Mouse (Mus musculus): ENCODE data around the gene Ptp4a2. TPM values are rescaled to one million over a fixed set of nuclear protein-coding genes. Genes with fewer than 3 reads are reported as not detected.

Gene Ptp4a2
- total and polyA plus RNA-seq, 3 experiments = 118 to 619 (median 119) TPM

GRCm38 (mm10) chr4:129771314-129771671 lies 39.7 kb upstream of the Ptp4a2 start:
- H3K27ac ChIP-seq (ENCODE audit: control insufficient read depth, low read depth, low read length) = no peak overlapping the region
- H3K4me1 ChIP-seq (ENCODE audit: control insufficient read depth in 1 of 2, insufficient read depth in 2 of 2, low read length in 2 of 2) = no peaks in the 10 kb centered on the region; a peak in 1 of 4 replicates
- no peaks in the 10 kb centered on the region for H3K79me2 ChIP-seq (ENCODE audit: control insufficient read depth, insufficient read depth, low read length, poor library complexity)
- no peaks in the 10 kb centered on the region for H3K36me3 ChIP-seq (ENCODE audit: control insufficient read depth in 1 of 2, insufficient read depth in 2 of 2, low read length in 2 of 2)
- H3K9me3 ChIP-seq (replicated peaks; ENCODE audit: insufficient read depth, low read length) = no peaks in the 10 kb centered on the region
- no peaks in the 10 kb centered on the region for H3K27me3 ChIP-seq (ENCODE audit: control insufficient read depth in 1 of 2, insufficient read depth in 2 of 2, low read length in 2 of 2)
- TF ChIP-seq MAX (IDR thresholded peaks at IDR 0.05; ENCODE audit: low read length) = no peak
- no peak for TF ChIP-seq CHD2 (IDR thresholded peaks at IDR 0.05; ENCODE audit: low read length)
- TF ChIP-seq MYC (IDR thresholded peaks at IDR 0.05; ENCODE audit: low read depth, low read length) = no peak
- TF ChIP-seq MAZ (IDR thresholded peaks at IDR 0.05; ENCODE audit: low read depth, low read length) = no peak
- TF ChIP-seq RCOR1 (IDR thresholded peaks at IDR 0.05; ENCODE audit: low read depth, low read length) = no peak
- TF ChIP-seq MAFK (IDR thresholded peaks at IDR 0.05; ENCODE audit: borderline replicate concordance, low read depth, low read length) = no peak
- TF ChIP-seq USF2 (IDR thresholded peaks at IDR 0.05; ENCODE audit: borderline replicate concordance in 1 of 2, insufficient read depth in 1 of 2, low read depth in 1 of 2, low read length in 2 of 2) = no peak
- TF ChIP-seq NRF1 (IDR thresholded peaks at IDR 0.05; ENCODE audit: insufficient read depth, low read depth, low read length, poor library complexity, severe bottlenecking) = no peak
- no peak for TF ChIP-seq USF1 (IDR thresholded peaks at IDR 0.05; ENCODE audit: low read depth, low read length)
- TF ChIP-seq TAL1 (IDR thresholded peaks at IDR 0.05; ENCODE audit: low read length) = no peak
- no peak for TF ChIP-seq NELFE (IDR thresholded peaks at IDR 0.05; ENCODE audit: low read depth, low read length)
- no peak for TF ChIP-seq SMC3 (IDR thresholded peaks at IDR 0.05; ENCODE audit: low read depth, low read length)
- TF ChIP-seq HCFC1 (IDR thresholded peaks at IDR 0.05; ENCODE audit: low read depth, low read length) = no peak
- no peak for TF ChIP-seq CTCF (IDR thresholded peaks at IDR 0.05 in 2 of 3, conservative IDR thresholded peaks at IDR 0.05 in 1 of 3; ENCODE audit: control insufficient read depth in 1 of 3, insufficient read depth in 1 of 3, low read depth in 2 of 3, low read length in 3 of 3, poor library complexity in 1 of 3, severe bottlenecking in 1 of 3)
- TF ChIP-seq CHD1 (IDR thresholded peaks at IDR 0.05; ENCODE audit: low read depth, low read length) = no peak
- TF ChIP-seq POLR2AphosphoS5 (IDR thresholded peaks at IDR 0.05; ENCODE audit: borderline replicate concordance, low read depth, low read length) = no peak
- no peak for TF ChIP-seq POLR2AphosphoS2 (IDR thresholded peaks at IDR 0.05; ENCODE audit: low read length)
- TF ChIP-seq UBTF (IDR thresholded peaks at IDR 0.05; ENCODE audit: borderline replicate concordance, insufficient read depth, low read depth, low read length) = no peak
- TF ChIP-seq GATA1 (IDR thresholded peaks at IDR 0.05; ENCODE audit: low read depth, low read length) = no peak
- no peak for TF ChIP-seq SIN3A (IDR thresholded peaks at IDR 0.05; ENCODE audit: low read length)
- H3K9ac ChIP-seq (ENCODE audit: control insufficient read depth, low read depth, low read length, poor library complexity, severe bottlenecking) = no peak overlapping the region
- no peak overlapping the region for H3K4me3 ChIP-seq (ENCODE audit: control insufficient read depth in 1 of 2, insufficient read depth in 1 of 2, low read depth in 2 of 2, low read length in 2 of 2)
- no peak for DNase-seq (ENCODE audit: low read depth, low spot score)
